Mouse (Mus musculus) ES-Bruce4 (cell line): ENCODE data around the gene Phf20. TPM values are rescaled to one million over a fixed set of nuclear protein-coding genes. Genes with fewer than 3 reads are reported as not detected.

Source experiments
- H3K27ac ChIP-seq: 2 replicates; pipeline ENCODE4 v1.5.1; 2012; ENCODE audit warnings: low read length, inconsistent platforms; ENCODE audit not compliant: insufficient read depth
- H3K27me3 ChIP-seq: 2 replicates; pipeline ENCODE4 v1.6.1; 2012; ENCODE audit warnings: mild to moderate bottlenecking, low read length, inconsistent platforms; ENCODE audit not compliant: control insufficient read depth, poor library complexity, insufficient read depth, severe bottlenecking
- H3K36me3 ChIP-seq: 2 replicates; pipeline ENCODE4 v1.6.1; 2012; ENCODE audit warnings: inconsistent platforms, mild to moderate bottlenecking, low read length, moderate library complexity; ENCODE audit not compliant: control insufficient read depth, poor library complexity, insufficient read depth, severe bottlenecking
- H3K4me1 ChIP-seq: one replicate; pipeline ENCODE4 v1.8.1; 2011; ENCODE audit warnings: low read length; ENCODE audit not compliant: control insufficient read depth, insufficient read depth
- H3K4me3 ChIP-seq: 2 replicates; pipeline ENCODE4 v1.5.1; 2011; ENCODE audit warnings: low read depth, mild to moderate bottlenecking, low read length
- H3K9ac ChIP-seq: 2 replicates; pipeline ENCODE4 v1.6.1; 2012; ENCODE audit warnings: low read depth, mild to moderate bottlenecking, inconsistent platforms; ENCODE audit not compliant: poor library complexity, severe bottlenecking
- H3K9me3 ChIP-seq: replicated peaks from 2 replicates; pipeline ENCODE4 v1.6.1; 2012; ENCODE audit warnings: mild to moderate bottlenecking, low read length, inconsistent platforms; ENCODE audit not compliant: control insufficient read depth, poor library complexity, insufficient read depth, severe bottlenecking
- CTCF ChIP-seq: IDR thresholded peaks from one replicate; pipeline ENCODE4 v1.8.1; 2011; ENCODE audit warnings: low read depth, low read length
- EP300 ChIP-seq: IDR thresholded peaks from 2 replicates; pipeline ENCODE4 v1.6.1; 2011; ENCODE audit warnings: low read depth, low read length; ENCODE audit not compliant: insufficient read depth
- POLR2A ChIP-seq: IDR thresholded peaks from one replicate; pipeline ENCODE4 v1.8.1; 2011; ENCODE audit warnings: low read length; ENCODE audit not compliant: insufficient read depth
- polyA plus RNA-seq: library from polyadenylated mRNA; stranded (reverse); fragments of >200 nt; gene quantifications from 2 replicates; pipeline ENCODE4 v1.2.4, GENCODE M21; 2011; ENCODE audit warnings: low read depth; ENCODE audit not compliant: missing spikeins, insufficient read depth, insufficient read length

Gene Phf20
- polyA plus RNA-seq, 1 experiment = 78.8 TPM

DNA sequence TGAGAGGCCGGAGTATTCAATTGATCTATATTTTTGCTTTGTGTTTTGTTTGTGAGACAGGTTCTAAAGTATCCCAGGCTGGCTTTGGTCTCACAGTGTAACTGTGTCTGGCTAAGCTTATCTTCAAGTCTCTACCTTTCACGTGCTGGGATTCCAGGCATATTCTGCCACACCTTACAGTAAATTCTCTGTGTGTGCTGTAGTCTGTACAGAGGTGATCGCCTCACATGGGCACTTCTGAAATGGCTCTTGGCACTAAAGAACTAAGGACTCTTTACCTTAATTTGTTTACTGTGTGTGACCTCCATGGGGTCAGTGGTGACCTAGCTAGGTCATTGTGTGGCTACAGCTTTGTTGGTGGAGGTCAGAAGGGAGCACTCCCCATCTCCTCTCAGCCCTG is 99.9 kb downstream of the Phf20 start:
- H3K4me3 ChIP-seq = no peak overlapping the region
- peaks cover 35% of the 10 kb centered on the region for H3K36me3 ChIP-seq
- no peak overlapping the region for H3K27ac ChIP-seq
- TF ChIP-seq EP300 (no peak), POLR2A (no peak), CTCF (no peak)
- no peak overlapping the region for H3K9ac ChIP-seq
- H3K4me1 ChIP-seq = no peaks in the 10 kb centered on the region
- H3K27me3 ChIP-seq = no peaks in the 10 kb centered on the region
- no peaks in the 10 kb centered on the region for H3K9me3 ChIP-seq

DNA sequence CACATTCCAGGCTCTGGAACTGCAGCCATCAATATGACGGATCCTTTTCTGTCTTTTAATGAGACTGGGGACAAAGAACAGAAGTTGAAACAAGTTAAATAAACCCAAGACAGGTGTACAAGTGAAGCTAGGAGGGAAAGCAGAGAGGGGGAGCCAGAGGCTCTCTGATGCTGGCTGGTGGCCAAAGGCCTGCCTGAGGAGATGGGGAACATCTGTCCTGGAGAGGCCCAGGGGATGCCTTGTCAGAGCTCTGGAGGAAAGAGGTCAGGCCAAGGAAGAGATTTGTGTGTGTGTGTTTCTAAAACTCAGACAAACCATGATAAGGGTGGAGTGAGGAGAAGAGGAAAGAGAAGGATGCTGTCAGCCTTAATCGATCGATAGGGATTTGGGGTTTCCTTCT is 101.4 kb downstream of the Phf20 start:
- Histone ChIP-seq H3K9ac (no peak overlapping the region), H3K36me3 (peaks cover 32% of the 10 kb centered on the region)

DNA sequence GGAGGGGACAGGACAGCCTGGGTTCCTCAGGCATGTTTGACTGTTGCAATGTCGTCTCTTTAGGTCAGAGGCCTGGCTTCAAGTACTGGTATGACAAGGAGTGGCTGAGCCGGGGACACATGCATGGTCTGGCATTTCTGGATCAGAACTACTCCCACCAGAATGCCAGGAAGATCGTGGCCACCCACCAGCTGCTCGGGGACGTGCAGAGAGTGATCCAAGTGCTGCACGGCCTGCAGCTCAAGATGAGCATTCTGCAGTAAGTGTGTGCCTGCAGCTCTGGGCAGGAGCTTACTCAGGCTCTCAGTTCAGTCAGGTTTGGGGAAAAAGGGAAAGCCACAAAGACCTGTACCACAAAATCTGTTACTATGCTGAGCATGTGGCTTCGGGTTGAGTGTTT is 102.2 kb downstream of the Phf20 start:
- H3K4me1 ChIP-seq = no peaks in the 10 kb centered on the region
- H3K4me3 ChIP-seq = no peak overlapping the region
- H3K9me3 ChIP-seq = no peaks in the 10 kb centered on the region
- H3K27ac ChIP-seq = no peak overlapping the region
- H3K27me3 ChIP-seq = no peaks in the 10 kb centered on the region
- peaks cover 24% of the 10 kb centered on the region for H3K36me3 ChIP-seq
- no peak for TF ChIP-seq CTCF
- no peak for TF ChIP-seq POLR2A
- TF ChIP-seq EP300 = no peak
- H3K9ac ChIP-seq = no peak overlapping the region

More for the DNA sequence above, 101.4 kb downstream of the Phf20 start:
- no peaks in the 10 kb centered on the region for H3K27me3 ChIP-seq
- no peaks in the 10 kb centered on the region for H3K9me3 ChIP-seq
- no peak overlapping the region for H3K4me3 ChIP-seq
- no peak overlapping the region for H3K27ac ChIP-seq
- TF ChIP-seq CTCF (no peak), EP300 (no peak), POLR2A (no peak)
- no peaks in the 10 kb centered on the region for H3K4me1 ChIP-seq

DNA sequence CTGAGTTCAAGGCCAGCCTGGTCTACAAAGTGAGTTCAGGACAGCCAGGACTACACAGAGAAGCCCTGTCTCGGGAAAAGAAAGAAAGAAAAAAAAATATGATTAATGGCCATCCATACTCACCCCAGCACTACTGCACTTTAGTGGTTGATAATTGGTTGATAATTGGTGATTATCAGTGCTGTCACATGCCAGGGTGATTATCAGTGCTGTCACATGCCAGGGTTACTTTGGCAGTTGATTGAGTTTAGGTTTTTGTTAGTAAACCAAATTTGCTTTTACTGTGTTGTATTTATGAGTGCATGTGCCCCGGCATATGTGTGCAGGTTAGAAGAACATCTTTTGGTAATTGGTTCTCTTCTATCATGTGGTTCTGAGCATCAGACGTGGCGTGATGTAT is 105.8 kb downstream of the Phf20 start:
- H3K9me3 ChIP-seq = no peaks in the 10 kb centered on the region
- no peak overlapping the region for H3K4me3 ChIP-seq
- H3K4me1 ChIP-seq = no peaks in the 10 kb centered on the region
- TF ChIP-seq CTCF = no peak
- no peak for TF ChIP-seq POLR2A
- TF ChIP-seq EP300 = no peak
- H3K27ac ChIP-seq = no peak overlapping the region
- H3K36me3 ChIP-seq = peaks cover 24% of the 10 kb centered on the region
- H3K9ac ChIP-seq = no peak overlapping the region
- H3K27me3 ChIP-seq = no peaks in the 10 kb centered on the region

DNA sequence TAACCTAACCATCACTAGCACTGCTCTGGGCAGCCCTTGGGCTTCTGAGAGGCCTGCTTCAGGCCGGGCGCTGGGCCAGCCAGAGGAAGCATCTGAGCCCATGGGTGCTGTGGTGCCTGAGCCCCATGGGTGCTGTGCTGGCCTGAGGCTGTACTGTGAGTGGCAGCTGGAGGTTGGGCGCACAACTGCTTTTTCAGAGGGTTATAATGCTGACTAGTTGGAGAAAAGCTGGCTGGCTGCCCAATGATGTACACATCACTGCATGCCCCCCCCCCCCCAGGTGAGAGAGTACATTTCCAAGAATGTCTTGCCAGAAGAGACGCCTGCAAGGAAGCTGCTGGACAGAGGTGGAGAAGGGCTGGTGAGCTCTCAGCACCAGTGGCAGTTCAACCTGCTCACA is 108.1 kb downstream of the Phf20 start:
- H3K27me3 ChIP-seq = no peaks in the 10 kb centered on the region
- TF ChIP-seq CTCF (no peak), EP300 (no peak), POLR2A (no peak)
- no peaks in the 10 kb centered on the region for H3K4me1 ChIP-seq
- H3K36me3 ChIP-seq = peaks cover 20% of the 10 kb centered on the region
- no peaks in the 10 kb centered on the region for H3K9me3 ChIP-seq
- no peak overlapping the region for H3K9ac ChIP-seq
- H3K4me3 ChIP-seq = no peak overlapping the region
- no peak overlapping the region for H3K27ac ChIP-seq

DNA sequence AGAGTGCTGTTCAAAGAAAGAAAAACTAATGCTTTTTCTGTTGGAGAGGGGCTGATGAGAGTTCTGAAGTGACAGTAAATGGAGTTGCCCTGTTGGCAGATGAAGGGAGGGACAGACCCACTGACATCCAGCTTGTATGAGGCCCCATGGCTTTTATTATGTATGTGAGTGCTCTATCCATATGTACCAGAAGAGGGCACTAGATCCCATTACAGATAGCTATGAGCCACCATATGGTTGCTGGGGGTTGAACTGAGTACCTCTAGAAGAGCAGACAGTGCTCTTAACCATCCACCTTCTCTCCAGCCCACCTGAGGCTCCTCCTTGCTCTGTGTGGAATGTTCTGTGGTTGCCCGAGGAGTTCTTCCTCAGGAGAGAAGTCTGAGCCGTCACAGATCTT is 109.6 kb downstream of the Phf20 start:
- peaks cover 16% of the 10 kb centered on the region for H3K36me3 ChIP-seq
- TF ChIP-seq CTCF = peak; percentile 27
- TF ChIP-seq POLR2A = no peak
- no peak for TF ChIP-seq EP300
- no peaks in the 10 kb centered on the region for H3K4me1 ChIP-seq
- H3K27ac ChIP-seq = no peak overlapping the region
- no peaks in the 10 kb centered on the region for H3K27me3 ChIP-seq
- no peak overlapping the region for H3K9ac ChIP-seq
- no peak overlapping the region for H3K4me3 ChIP-seq
- no peaks in the 10 kb centered on the region for H3K9me3 ChIP-seq
